Mouse (Mus musculus) v-Abl transformed pro-B cells (cell line): ENCODE measurements at regions not wholly inside any gene's neighbourhood (a gene's known extent, or its start where the extent isn't known, plus 50 kb on each side); places are given as distances from the start of the nearest gene placed in this dataset.

Source experiments
- in situ Hi-C, 2 experiments: fragments of 400-800 bp; cut with MboI; formaldehyde crosslinking; loops; one replicate each; pipeline ENCODE4 v1.15.1; 2025; ENCODE audit not compliant: unreplicated experiment in 2 of 2

GRCm38 (mm10) chr10:55767571-55767970, 339.1 kb upstream of the Msl3l2 start:
- in situ Hi-C loops, result loop anchor here (5.0 to 25.0 kb wide), 3 partner anchors 1680 to 1905 kb away; partner anchors contain the start of gene Man1a (in 2 of the 2)

GRCm38 (mm10) chr10:55769642-55770041, 337.1 kb upstream of the Msl3l2 start:
- in situ Hi-C loops, result loop anchor here (5.0 to 25.0 kb wide), 3 partner anchors 1682 to 1907 kb away; partner anchors contain the start of gene Man1a (in 2 of the 2)

GRCm38 (mm10) chr10:55782674-55783469, 323.8 kb upstream of the Msl3l2 start:
- in situ Hi-C loops, result loop anchor here in 1 of 2 experiments (25.0 kb wide), 1 partner anchor 554 kb away; no protein-coding TSS in a partner anchor

GRCm38 (mm10) chr10:55813966-55814365, 292.8 kb upstream of the Msl3l2 start:
- in situ Hi-C loops, result no loop called here

GRCm38 (mm10) chr10:55851361-55851760, 255.4 kb upstream of the Msl3l2 start:
- in situ Hi-C loops, result no loop called here

GRCm38 (mm10) chr10:55892606-55893005, 214.1 kb upstream of the Msl3l2 start:
- in situ Hi-C loops, result no loop called here

- in situ Hi-C loops, result no loop called here
Observed at GRCm38 (mm10) chr10:55929100-55929499, 177.6 kb upstream of the Msl3l2 start.

- in situ Hi-C loops, result no loop called here
Observed at GRCm38 (mm10) chr10:55933993-55934392, 172.7 kb upstream of the Msl3l2 start.

GRCm38 (mm10) chr10:55935447-55935846, 171.3 kb upstream of the Msl3l2 start:
- in situ Hi-C loops, result no loop called here

- in situ Hi-C loops, result no loop called here
Observed at GRCm38 (mm10) chr10:55962627-55963203, 144.0 kb upstream of the Msl3l2 start.
